Mouse (Mus musculus) bone marrow macrophage, adult 2 months (primary cell): ENCODE measurements at regions not wholly inside any gene's neighbourhood (a gene's known extent, or its start where the extent isn't known, plus 50 kb on each side); places are given as distances from the start of the nearest gene placed in this dataset.

ENCODE experiments used
- H3K27ac ChIP-seq: 2 replicates; pipeline ENCODE4 v1.5.1; 2012; ENCODE audit warnings: low read depth, low read length; ENCODE audit not compliant: insufficient read depth
- H3K4me1 ChIP-seq: 2 replicates; pipeline ENCODE4 v1.6.1; 2012; ENCODE audit warnings: low read length; ENCODE audit not compliant: control insufficient read depth, insufficient read depth
- H3K4me3 ChIP-seq: 2 replicates; pipeline ENCODE4 v1.5.1; 2012; ENCODE audit warnings: mild to moderate bottlenecking, low read length, moderate library complexity; ENCODE audit not compliant: insufficient read depth
- CTCF ChIP-seq: IDR thresholded peaks from 2 replicates; pipeline ENCODE4 v1.5.1; 2012; ENCODE audit warnings: low read depth, mild to moderate bottlenecking, low read length, moderate library complexity
- POLR2A ChIP-seq: IDR thresholded peaks from 2 replicates; pipeline ENCODE4 v1.6.1; 2012; ENCODE audit warnings: mild to moderate bottlenecking, low read depth, low read length, borderline replicate concordance

DNA sequence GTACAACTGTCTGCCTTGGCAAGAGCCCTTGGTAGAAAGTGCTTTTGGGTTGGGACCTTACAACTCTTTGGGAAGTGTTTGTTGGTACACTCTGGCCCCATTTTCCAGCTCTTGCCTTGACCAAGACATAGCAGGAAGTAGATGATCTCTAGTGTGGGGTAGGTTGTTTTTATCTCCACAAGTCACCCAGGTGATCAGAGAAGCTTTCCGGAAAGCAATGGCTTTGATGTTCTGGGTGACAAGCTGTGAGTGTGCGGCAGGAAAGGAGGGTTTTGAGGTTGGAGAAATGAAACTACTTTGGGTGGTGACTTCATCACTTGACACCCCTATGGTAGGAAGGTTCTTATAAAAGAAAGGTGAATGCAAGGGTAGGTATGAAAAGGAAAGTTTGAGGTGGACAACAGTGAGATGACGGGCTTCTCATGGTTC, 1246.8 kb upstream of the A1bg start:
- Histone ChIP-seq H3K27ac (no peak overlapping the region), H3K4me3 (no peak overlapping the region), H3K4me1 (peaks cover 12% of the 10 kb centered on the region)

DNA sequence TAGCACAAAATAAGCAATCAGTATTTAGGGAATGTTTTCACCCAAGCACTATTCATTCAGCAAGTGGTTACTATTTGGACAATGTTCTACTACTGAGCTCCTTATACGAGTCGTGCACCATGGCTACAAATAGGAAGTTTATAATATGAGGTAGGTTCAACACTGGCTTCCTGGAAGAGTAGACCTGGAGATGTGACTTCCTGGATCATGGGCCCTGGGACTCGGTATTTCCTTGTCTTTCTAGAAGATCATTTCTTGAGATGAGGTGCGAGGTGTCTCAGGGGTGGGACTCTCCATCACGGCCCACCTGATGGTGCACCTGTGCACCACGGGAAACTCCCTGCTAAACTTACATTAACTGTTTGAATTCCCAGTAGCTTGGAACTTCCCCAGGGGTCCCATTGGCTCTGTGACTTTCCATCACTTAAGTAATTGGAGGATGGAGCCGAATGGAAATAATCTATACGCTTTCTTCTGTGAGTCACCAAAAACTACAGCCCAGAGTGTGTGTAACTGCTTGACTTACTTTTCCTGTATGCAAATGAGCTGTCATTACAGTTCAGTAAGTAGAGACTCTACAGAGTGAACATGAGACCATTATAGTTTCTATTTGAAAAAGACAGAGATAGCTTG, 1246.3 kb upstream of the A1bg start:
- peaks cover 13% of the 10 kb centered on the region for H3K4me1 ChIP-seq
- TF ChIP-seq CTCF (no peak), POLR2A (no peak)

More for the DNA sequence above, 1246.8 kb upstream of the A1bg start:
- no peak for TF ChIP-seq CTCF
- no peak for TF ChIP-seq POLR2A

GRCm38 (mm10) chr15:62168522-62168921, 1245.7 kb upstream of the A1bg start:
- H3K27ac ChIP-seq = no peak overlapping the region
- peaks cover 10% of the 10 kb centered on the region for H3K4me1 ChIP-seq
- TF ChIP-seq CTCF (no peak), POLR2A (no peak)

More for the DNA sequence above, 1246.3 kb upstream of the A1bg start:
- H3K27ac ChIP-seq = no peak overlapping the region
- H3K4me3 ChIP-seq = no peak overlapping the region

GRCm38 (mm10) chr15:62166786-62167185, 1244.0 kb upstream of the A1bg start:
- TF ChIP-seq CTCF (no peak), POLR2A (no peak)
- no peak overlapping the region for H3K27ac ChIP-seq
- H3K4me3 ChIP-seq = no peak overlapping the region
- peaks cover 15% of the 10 kb centered on the region for H3K4me1 ChIP-seq

More at GRCm38 (mm10) chr15:62168522-62168921, 1245.7 kb upstream of the A1bg start:
- no peak overlapping the region for H3K4me3 ChIP-seq

DNA sequence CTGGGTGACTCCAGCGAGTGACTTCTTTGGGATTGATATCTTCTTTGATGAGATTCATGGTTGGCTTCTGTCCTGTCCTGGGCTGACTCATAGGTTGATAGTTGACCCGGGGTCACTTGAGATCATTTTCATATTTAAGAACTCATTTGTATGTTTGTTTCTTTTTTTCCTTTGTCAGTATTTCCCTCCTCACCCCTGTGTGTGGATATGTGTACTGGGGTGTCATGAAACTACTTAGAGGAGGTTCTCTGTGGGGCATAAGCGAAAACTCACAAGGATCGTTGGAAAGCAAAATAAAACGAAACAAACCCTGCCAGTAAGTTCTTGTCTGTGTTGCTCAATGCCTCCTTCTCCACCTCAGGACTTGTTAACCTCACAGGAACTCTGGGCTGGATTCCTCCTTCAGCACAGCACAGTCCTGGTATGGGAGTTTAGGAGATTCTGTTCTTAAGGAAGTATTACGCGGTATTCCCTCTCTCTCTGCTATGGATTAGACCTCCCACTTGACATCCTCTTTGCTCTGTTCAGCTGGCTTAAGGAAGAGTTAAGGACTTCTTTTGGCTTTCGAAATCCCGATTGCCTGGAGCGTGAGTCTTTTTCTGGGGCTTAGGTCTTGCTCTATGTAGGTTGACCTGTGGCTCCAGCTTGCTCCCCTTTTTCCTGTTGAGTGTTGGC, 1243.2 kb upstream of the A1bg start:
- Histone ChIP-seq H3K4me3 (no peak overlapping the region), H3K4me1 (peaks cover 23% of the 10 kb centered on the region), H3K27ac (no peak overlapping the region)
- TF ChIP-seq CTCF (no peak), POLR2A (no peak)

- peaks cover 24% of the 10 kb centered on the region for H3K4me1 ChIP-seq
- H3K4me3 ChIP-seq = no peak overlapping the region
- no peak overlapping the region for H3K27ac ChIP-seq
Observed at GRCm38 (mm10) chr15:62164766-62165410, 1242.1 kb upstream of the A1bg start.

GRCm38 (mm10) chr15:62163203-62163602, 1240.4 kb upstream of the A1bg start:
- Histone ChIP-seq H3K4me3 (no peak overlapping the region), H3K27ac (no peak overlapping the region)

More at GRCm38 (mm10) chr15:62164766-62165410, 1242.1 kb upstream of the A1bg start:
- TF ChIP-seq CTCF = no peak

DNA sequence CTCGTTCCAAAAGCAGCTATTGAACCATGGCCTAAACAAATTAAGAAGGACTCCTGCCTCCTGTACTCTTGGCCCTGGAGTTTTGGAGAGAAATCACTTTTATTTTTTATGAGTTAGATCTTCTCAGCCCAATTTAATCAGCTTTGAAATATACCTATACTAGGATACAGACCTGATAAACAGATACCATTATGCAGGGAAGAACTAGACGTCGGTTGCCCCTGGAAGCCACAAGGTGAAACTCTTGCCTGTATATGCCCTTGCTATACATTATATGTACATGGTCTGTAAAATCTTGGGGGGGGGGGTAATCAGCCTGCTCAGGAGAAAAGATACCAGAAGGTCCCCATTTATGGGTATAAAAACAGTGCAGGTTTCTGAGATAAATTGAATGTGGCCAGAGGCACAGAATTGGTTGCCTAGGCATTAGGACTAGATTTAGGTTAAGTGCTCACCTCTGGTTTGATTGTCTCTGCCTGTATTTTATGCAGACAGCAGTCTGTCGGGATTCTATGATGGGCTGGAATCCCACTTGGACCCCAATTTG, 1239.9 kb upstream of the A1bg start:
- H3K27ac ChIP-seq = no peak overlapping the region

More at GRCm38 (mm10) chr15:62163203-62163602, 1240.4 kb upstream of the A1bg start:
- H3K4me1 ChIP-seq = peaks cover 27% of the 10 kb centered on the region
- TF ChIP-seq CTCF = no peak
- TF ChIP-seq POLR2A = no peak

GRCm38 (mm10) chr15:62161975-62162647, 1239.3 kb upstream of the A1bg start:
- H3K27ac ChIP-seq = no peak overlapping the region
- TF ChIP-seq CTCF (no peak), POLR2A (no peak)
- H3K4me3 ChIP-seq = no peak overlapping the region
- peaks cover 27% of the 10 kb centered on the region for H3K4me1 ChIP-seq

More for the DNA sequence above, 1239.9 kb upstream of the A1bg start:
- Histone ChIP-seq H3K4me1 (peaks cover 27% of the 10 kb centered on the region), H3K4me3 (no peak overlapping the region)
- no peak for TF ChIP-seq POLR2A
